Mouse (Mus musculus): ENCODE measurements around the gene Pak2.
"Not testable (repeated sequence)": the region's sequence is repeated elsewhere in the genome, so short reads cannot be mapped to it uniquely, and the experiment has no call there.

Pak2 gene

GRCm38 (mm10) chr16:32091466-32091865 is 12.3 kb upstream of the Pak2 start:
- DNase-seq (ENCODE audit: low read depth): no peak

GRCm38 (mm10) chr16:32087629-32088443 is 8.7 kb upstream of the Pak2 start:
- DNase-seq (ENCODE audit: low read depth): no peak

- no peak for DNase-seq (ENCODE audit: low read depth)
These were observed 643 bp downstream of the Pak2 start for GRCm38 (mm10) chr16:32078408-32078990.

GRCm38 (mm10) chr16:32077648-32078407 is 1.3 kb downstream of the Pak2 start:
- no peak for DNase-seq (ENCODE audit: low read depth)

GRCm38 (mm10) chr16:32076406-32076805 is 2.7 kb downstream of the Pak2 start:
- no peak for DNase-seq (ENCODE audit: low read depth)

GRCm38 (mm10) chr16:32075762-32076161 is 3.4 kb downstream of the Pak2 start:
- no peak for DNase-seq (ENCODE audit: low read depth)

GRCm38 (mm10) chr16:32070070-32070469 is 9.1 kb downstream of the Pak2 start:
- not testable (repeated sequence) for DNase-seq (ENCODE audit: low read depth)

GRCm38 (mm10) chr16:32068389-32069300 is 10.5 kb downstream of the Pak2 start:
- no peak for DNase-seq (ENCODE audit: low read depth)

- DNase-seq (ENCODE audit: low read depth): no peak
These were observed 12.2 kb downstream of the Pak2 start for GRCm38 (mm10) chr16:32066899-32067298.

GRCm38 (mm10) chr16:32063900-32064299 is 15.2 kb downstream of the Pak2 start:
- no peak for DNase-seq (ENCODE audit: low read depth)

GRCm38 (mm10) chr16:32062226-32062625 is 16.9 kb downstream of the Pak2 start:
- no peak for DNase-seq (ENCODE audit: low read depth)

- DNase-seq (ENCODE audit: low read depth): no peak
These were observed 19.2 kb downstream of the Pak2 start for GRCm38 (mm10) chr16:32059840-32060523.

GRCm38 (mm10) chr16:32058817-32059216 is 20.3 kb downstream of the Pak2 start:
- no peak for DNase-seq (ENCODE audit: low read depth)

- DNase-seq (ENCODE audit: low read depth): no peak
These were observed 36.8 kb downstream of the Pak2 start for GRCm38 (mm10) chr16:32042367-32042766.

- DNase-seq (ENCODE audit: low read depth): no peak
These were observed 59.5 kb downstream of the Pak2 start for GRCm38 (mm10) chr16:32019678-32020077.

GRCm38 (mm10) chr16:32010330-32010729 is 68.8 kb downstream of the Pak2 start:
- no peak for DNase-seq (ENCODE audit: low read depth)

GRCm38 (mm10) chr16:32009913-32010312 is 69.2 kb downstream of the Pak2 start:
- no peak for DNase-seq (ENCODE audit: low read depth)

- no peak for DNase-seq (ENCODE audit: low read depth)
These were observed 70.4 kb downstream of the Pak2 start for GRCm38 (mm10) chr16:32008529-32009293.

- DNase-seq (ENCODE audit: low read depth): no peak
These were observed 74.4 kb downstream of the Pak2 start for GRCm38 (mm10) chr16:32004731-32005130.

Data from c-Kit-positive CD71-negative TER-119-negative erythroid progenitor cells, embryonic 14.5 days (primary cell).